ENCODE assay signal across 2 mouse cellular contexts in genomic region chr16:35565601-35566000, GRCm38 (mm10). TPM values are rescaled to one million over a fixed set of nuclear protein-coding genes. Genes with fewer than 3 reads are reported as not detected.
"Had no signal": no experiment of that assay in that cellular context is flagged by ENCODE, and none has a peak within 500 bp of the region (broad histone marks: within the 10 kb centered on the region; RNA-seq: fewer than 3 reads in every experiment).

No protein-coding gene starts in this region.

RNA-seq across cellular contexts. Expression of gene Sema5b, which starts 24.7 kb away (rescaled TPM):
- total RNA-seq: hematopoietic stem cell, adult 5-6 weeks had no signal
- polyA plus RNA-seq: inflammation-experienced regulatory T-cells, adult 6 months had no signal
